Mouse (Mus musculus): ENCODE results near the gene Tmem54.

The Tmem54 gene

DNA sequence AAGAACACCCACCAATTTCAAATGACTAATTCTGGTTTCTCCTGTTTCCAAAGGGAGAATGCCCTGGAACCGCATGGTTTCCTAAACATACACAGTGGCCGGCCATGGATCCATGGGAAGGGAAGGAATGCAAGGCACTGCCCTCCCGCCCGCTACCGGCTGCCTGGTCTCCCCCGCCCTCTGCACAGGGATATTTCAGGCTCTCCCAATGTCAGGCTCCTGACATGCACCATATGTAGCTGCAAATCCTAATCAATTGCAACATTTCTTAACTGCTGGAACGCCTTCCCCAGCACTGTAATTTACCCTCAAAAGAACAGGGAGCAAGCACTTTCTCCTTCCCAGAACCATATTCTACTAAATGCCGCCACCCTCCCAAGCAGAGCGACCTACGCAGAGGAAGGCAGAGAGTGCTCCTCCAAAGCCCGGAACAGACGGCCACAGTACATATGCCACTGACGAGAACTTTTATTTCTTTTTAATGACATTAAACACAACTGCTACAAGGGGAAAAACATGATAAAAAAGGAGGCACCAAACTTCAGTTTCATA is 42.3 kb downstream of the Tmem54 start:
- DNase-seq (ENCODE audit: low spot score in 2 of 2), result peak in 1 of 2 experiments; percentile 26

DNA sequence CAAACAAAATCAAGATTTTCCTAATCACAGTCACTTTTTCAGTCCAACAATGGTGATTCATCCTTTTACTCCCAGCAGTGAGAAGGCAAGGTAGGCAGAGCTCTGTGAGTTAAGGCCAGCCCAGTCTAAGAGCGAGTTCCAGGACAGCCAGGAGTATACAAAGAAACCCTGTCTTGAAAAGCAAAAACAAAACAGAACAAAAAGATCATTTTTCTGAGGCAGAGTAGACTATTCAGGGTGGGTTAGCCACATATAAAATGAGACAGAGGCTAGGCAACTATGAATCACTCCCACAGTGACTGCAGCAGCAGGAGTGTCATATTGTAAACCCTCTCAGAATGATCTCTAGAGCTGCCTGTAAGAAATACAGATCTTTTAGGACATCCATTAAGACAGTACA is 44.0 kb downstream of the Tmem54 start:
- no peak for DNase-seq (ENCODE audit: low spot score in 2 of 2)

GRCm38 (mm10) chr4:129151276-129151811 is 46.0 kb downstream of the Tmem54 start:
- no peak for DNase-seq (ENCODE audit: low spot score in 2 of 2)

GRCm38 (mm10) chr4:129157541-129157940 is 52.2 kb downstream of the Tmem54 start:
- DNase-seq (ENCODE audit: low spot score in 2 of 2), result no peak

- DNase-seq (ENCODE audit: low spot score in 2 of 2), result no peak
Observed at GRCm38 (mm10) chr4:129158549-129158948, 53.2 kb downstream of the Tmem54 start.

DNA sequence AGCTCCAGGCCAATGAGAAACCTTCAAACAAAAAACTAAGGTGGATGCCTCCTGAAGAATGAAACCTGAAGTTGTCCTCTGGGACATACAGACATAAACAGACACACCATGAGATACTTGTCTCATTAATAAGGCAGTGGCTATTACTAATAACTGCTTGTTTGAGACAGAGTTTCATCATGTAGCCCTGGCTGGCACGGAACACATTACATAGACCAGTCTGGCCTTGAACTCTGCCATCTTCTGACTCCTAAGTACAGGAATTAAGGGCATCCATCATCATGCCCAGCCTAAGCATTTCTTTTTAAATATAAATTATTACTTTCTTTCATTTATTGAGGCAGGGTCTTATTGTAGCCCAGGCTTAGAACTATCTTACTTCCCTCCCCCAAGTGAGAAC is 55.7 kb downstream of the Tmem54 start:
- DNase-seq (ENCODE audit: low spot score in 2 of 2), result no peak

Data from right cerebral cortex, postnatal 10 days (tissue).